Comparison of ENCODE assay signal across 17 mouse cellular contexts in the genomic region with DNA sequence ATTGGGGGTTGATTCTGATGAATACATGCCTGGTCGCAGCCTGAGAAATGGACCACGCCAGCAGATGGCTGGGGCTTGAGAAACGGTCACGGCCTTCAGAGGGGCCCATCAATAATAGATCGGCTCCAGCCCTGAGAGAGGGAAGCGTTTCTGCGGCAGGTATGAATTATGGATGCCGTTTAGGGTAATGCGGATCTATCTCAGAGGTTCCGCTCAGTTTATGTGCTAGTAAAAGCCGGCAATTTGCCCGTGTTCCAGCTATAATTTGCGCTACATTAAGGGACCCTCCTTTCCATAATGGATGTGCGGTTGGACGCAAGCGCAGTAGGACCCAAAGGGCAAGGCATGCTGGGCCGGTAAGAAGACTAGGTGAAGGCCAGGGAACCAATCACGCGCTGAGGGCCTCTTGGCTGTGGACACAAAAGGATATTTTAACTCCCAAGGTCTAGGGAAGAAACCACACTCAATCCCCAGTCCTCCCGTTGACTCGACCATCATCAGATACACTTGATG.
DNase-seq lines count a peak whose midpoint lies in the region; ATAC-seq and TF ChIP-seq lines count a peak whose summit lies in the region.
"Had no signal": no experiment of that assay in that cellular context is flagged by ENCODE, and none has a peak within 500 bp of the region (broad histone marks: within the 10 kb centered on the region; RNA-seq: fewer than 3 reads in every experiment).

No protein-coding gene starts in this region.

- H3K4me3 ChIP-seq in embryonic facial prominence, embryonic 11.5 days (ENCODE audit: low read depth, low read length) = no peak overlapping the region
- no peak overlapping the region for H3K4me3 ChIP-seq in embryonic facial prominence, embryonic 10.5 days
- peak overlapping the region; percentile 84 for H3K4me3 ChIP-seq in testis, adult 2 months (ENCODE audit: control insufficient read depth, low read depth, low read length)
- H3K4me3 ChIP-seq in neural tube, embryonic 14.5 days (ENCODE audit: low read depth, low read length) = no peak overlapping the region
- H3K4me3 ChIP-seq in heart, embryonic 11.5 days (ENCODE audit: low read depth, low read length) = no peak overlapping the region
- H3K4me3 ChIP-seq: forebrain, embryonic 10.5 days; gastrocnemius, adult 2 months; heart, embryonic 12.5 days; left cerebral cortex, adult 2 months; limb, embryonic 12.5 days; liver, embryonic 12.5 days had no signal

- H3K4me2 ChIP-seq in embryonic facial prominence, embryonic 11.5 days (ENCODE audit: low read depth, low read length) = no peak overlapping the region
- H3K4me2 ChIP-seq in neural tube, embryonic 14.5 days (ENCODE audit: low read depth, low read length) = no peak overlapping the region
- H3K4me2 ChIP-seq in heart, embryonic 11.5 days = no peak overlapping the region
- H3K4me2 ChIP-seq: heart, embryonic 12.5 days; limb, embryonic 12.5 days; liver, embryonic 12.5 days had no signal

- 91% methylated on average over 21 of the region's 21 CpGs for WGBS in embryonic facial prominence, embryonic 11.5 days
- WGBS in embryonic facial prominence, embryonic 10.5 days = 94% methylated on average over 21 of the region's 21 CpGs
- 62% methylated on average over 21 of the region's 21 CpGs for WGBS in neural tube, embryonic 14.5 days
- 87% methylated on average over 21 of the region's 21 CpGs for WGBS in heart, embryonic 11.5 days (ENCODE audit: insufficient replicate concordance)

- no peaks in the 10 kb centered on the region for H3K4me1 ChIP-seq in embryonic facial prominence, embryonic 11.5 days (ENCODE audit: control insufficient read depth, insufficient read depth, low read length)
- H3K4me1 ChIP-seq in embryonic facial prominence, embryonic 10.5 days = no peaks in the 10 kb centered on the region
- H3K4me1 ChIP-seq in testis, adult 2 months (ENCODE audit: control insufficient read depth, insufficient read depth, low read length) = peaks cover 3% of the 10 kb centered on the region
- H3K4me1 ChIP-seq in neural tube, embryonic 14.5 days (ENCODE audit: control insufficient read depth, insufficient read depth, low read length) = no peaks in the 10 kb centered on the region
- no peaks in the 10 kb centered on the region for H3K4me1 ChIP-seq in heart, embryonic 11.5 days (ENCODE audit: control insufficient read depth, insufficient read depth, low read length)
- H3K4me1 ChIP-seq: forebrain, embryonic 10.5 days; heart, embryonic 12.5 days; limb, embryonic 12.5 days; liver, embryonic 12.5 days had no signal

- DNase-seq in embryonic facial prominence, embryonic 11.5 days (ENCODE audit: low spot score) = no peak
- DNase-seq in embryonic facial prominence, embryonic 10.5 days (ENCODE audit: low spot score) = no peak
- no peak for DNase-seq in testis, postnatal 10 days (ENCODE audit: low spot score)
- no peak for DNase-seq in layer of hippocampus, postnatal 14 days (ENCODE audit: low spot score in 2 of 2)
- DNase-seq: cerebellum, adult 11-12 months; gastrocnemius, adult 2 months had no signal

- no peak overlapping the region for H3K9ac ChIP-seq in embryonic facial prominence, embryonic 11.5 days (replicated peaks; ENCODE audit: low read length)
- no peak overlapping the region for H3K9ac ChIP-seq in neural tube, embryonic 14.5 days (replicated peaks; ENCODE audit: low read depth, low read length)
- no peak overlapping the region for H3K9ac ChIP-seq in heart, embryonic 11.5 days (ENCODE audit: low read depth, low read length)
- H3K9ac ChIP-seq: forebrain, postnatal 0 days; heart, embryonic 12.5 days; limb, embryonic 12.5 days; liver, embryonic 12.5 days had no signal

- no peaks in the 10 kb centered on the region for H3K36me3 ChIP-seq in embryonic facial prominence, embryonic 11.5 days (replicated peaks; ENCODE audit: control insufficient read depth, insufficient read depth, low read depth, low read length)
- H3K36me3 ChIP-seq in embryonic facial prominence, embryonic 10.5 days (replicated peaks) = no peaks in the 10 kb centered on the region
- H3K36me3 ChIP-seq in testis, adult 2 months (ENCODE audit: control insufficient read depth, insufficient read depth, low read length) = no peaks in the 10 kb centered on the region
- H3K36me3 ChIP-seq in neural tube, embryonic 14.5 days (ENCODE audit: control insufficient read depth, insufficient read depth, low read length) = no peaks in the 10 kb centered on the region
- no peaks in the 10 kb centered on the region for H3K36me3 ChIP-seq in heart, embryonic 11.5 days (ENCODE audit: control insufficient read depth, insufficient read depth, low read length)
- H3K36me3 ChIP-seq: forebrain, embryonic 10.5 days; heart, embryonic 12.5 days; limb, embryonic 12.5 days; liver, embryonic 12.5 days had no signal

- H3K27ac ChIP-seq in embryonic facial prominence, embryonic 11.5 days (replicated peaks; ENCODE audit: low read depth, low read length) = no peak overlapping the region
- no peak overlapping the region for H3K27ac ChIP-seq in embryonic facial prominence, embryonic 10.5 days (replicated peaks)
- peak overlapping the region; percentile 83 for H3K27ac ChIP-seq in testis, adult 2 months (ENCODE audit: control insufficient read depth, insufficient read depth, low read depth, low read length)
- H3K27ac ChIP-seq in neural tube, embryonic 14.5 days (ENCODE audit: low read depth, low read length) = peak overlapping the region; percentile 45; the same call in 1 of the 2 replicates
- no peak overlapping the region for H3K27ac ChIP-seq in heart, embryonic 11.5 days (ENCODE audit: low read depth, low read length)
- H3K27ac ChIP-seq: forebrain, embryonic 10.5 days; gastrocnemius, adult 2 months; left cerebral cortex, adult 2 months; limb, embryonic 12.5 days; liver, embryonic 12.5 days had no signal

- TF ChIP-seq CTCF in testis, adult 2 months (IDR thresholded peaks at IDR 0.05; ENCODE audit: control insufficient read depth, insufficient read depth, insufficient replicate concordance, low read depth, low read length) = no peak

- H3K27me3 ChIP-seq in embryonic facial prominence, embryonic 11.5 days (ENCODE audit: control insufficient read depth, insufficient read depth, low read length) = no peaks in the 10 kb centered on the region
- no peaks in the 10 kb centered on the region; the same call in 1 of the 2 replicates for H3K27me3 ChIP-seq in embryonic facial prominence, embryonic 10.5 days (replicated peaks; ENCODE audit: low read depth, poor library complexity, severe bottlenecking)
- H3K27me3 ChIP-seq in testis, adult 2 months (ENCODE audit: control insufficient read depth, insufficient read depth, low read length) = no peaks in the 10 kb centered on the region
- H3K27me3 ChIP-seq in neural tube, embryonic 14.5 days (ENCODE audit: control insufficient read depth, insufficient read depth, low read length) = no peaks in the 10 kb centered on the region
- H3K27me3 ChIP-seq in heart, embryonic 11.5 days (ENCODE audit: control insufficient read depth, insufficient read depth, low read length) = no peaks in the 10 kb centered on the region
- H3K27me3 ChIP-seq: limb, embryonic 12.5 days; liver, embryonic 12.5 days; Patski had no signal

- 0 out of 2 replicates have a peak, but pooled peaks have one; percentile 17 for ATAC-seq in embryonic facial prominence, embryonic 11.5 days (replicated peaks; ENCODE audit: insufficient number of reproducible peaks, low FRiP score, low TSS enrichment, low read depth)
- peak; percentile 71; the same call in 1 of the 2 replicates for ATAC-seq in neural tube, embryonic 14.5 days (ENCODE audit: low read depth)
- ATAC-seq in frontal cortex, adult (ENCODE audit: low TSS enrichment) = no peak
- ATAC-seq in heart, embryonic 11.5 days (replicated peaks; ENCODE audit: insufficient number of reproducible peaks, low FRiP score, low TSS enrichment) = no peak
- ATAC-seq: forebrain, postnatal 0 days; liver, embryonic 12.5 days had no signal

- no peaks in the 10 kb centered on the region for H3K9me3 ChIP-seq in embryonic facial prominence, embryonic 11.5 days (replicated peaks; ENCODE audit: control insufficient read depth, low read length)
- no peaks in the 10 kb centered on the region for H3K9me3 ChIP-seq in embryonic facial prominence, embryonic 10.5 days
- H3K9me3 ChIP-seq in neural tube, embryonic 14.5 days (ENCODE audit: control insufficient read depth, low read length) = no peaks in the 10 kb centered on the region
- no peaks in the 10 kb centered on the region for H3K9me3 ChIP-seq in heart, embryonic 11.5 days (replicated peaks; ENCODE audit: control insufficient read depth, low read length)
- H3K9me3 ChIP-seq: forebrain, embryonic 10.5 days; limb, embryonic 12.5 days; liver, embryonic 12.5 days had no signal

- TF ChIP-seq POLR2A in testis, adult 2 months (IDR thresholded peaks at IDR 0.05; ENCODE audit: control insufficient read depth, low read depth, low read length) = peak; percentile 76

Comparison
In these comparisons a context has a peak if more than half of its experiments do, and no peak if none do; other contexts are left out.
1. ATAC-seq: peak in embryonic facial prominence, embryonic 11.5 days (single experiment) and neural tube, embryonic 14.5 days (single experiment); none in frontal cortex, adult (single experiment) and heart, embryonic 11.5 days (single experiment).
2. H3K27ac ChIP-seq: peak in testis, adult 2 months (single experiment) and neural tube, embryonic 14.5 days (single experiment); none in embryonic facial prominence, embryonic 11.5 days (single experiment), embryonic facial prominence, embryonic 10.5 days (single experiment) and heart, embryonic 11.5 days (single experiment).